Mouse (Mus musculus): ENCODE measurements around the gene Pus1.

DNA sequence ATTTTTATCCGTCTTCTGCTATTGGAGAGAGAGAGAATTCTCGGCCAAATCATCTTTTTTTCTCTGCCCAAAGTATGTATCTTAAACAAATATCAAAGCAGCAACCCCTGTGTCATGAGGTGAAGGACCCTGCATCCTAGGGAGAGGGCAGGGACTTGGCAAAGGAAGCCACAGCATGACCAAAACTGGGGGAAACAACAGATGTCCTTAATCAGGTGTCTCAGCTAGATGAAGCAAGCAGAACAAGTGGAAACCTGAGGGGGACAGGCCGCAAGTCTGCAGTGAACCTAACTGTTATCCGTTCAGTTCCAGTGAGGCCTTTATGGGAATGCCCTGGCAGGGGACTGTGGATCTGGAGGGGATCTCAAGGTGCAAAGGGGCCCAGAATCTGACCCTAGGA lies 27.0 kb upstream of the Pus1 start:
- TF ChIP-seq ZC3H11A (IDR thresholded peaks at IDR 0.05; ENCODE audit: borderline replicate concordance, low read depth, low read length) = no peak
- TF ChIP-seq MAFK (IDR thresholded peaks at IDR 0.05; ENCODE audit: insufficient read depth, low read depth, low read length) = no peak
